Mouse (Mus musculus): ENCODE measurements around the gene Rreb1. TPM values are rescaled to one million over a fixed set of nuclear protein-coding genes. Genes with fewer than 3 reads are reported as not detected.

The Rreb1 gene
- polyA plus RNA-seq, 1 experiment from 2014 or later: 17.1 TPM

DNA sequence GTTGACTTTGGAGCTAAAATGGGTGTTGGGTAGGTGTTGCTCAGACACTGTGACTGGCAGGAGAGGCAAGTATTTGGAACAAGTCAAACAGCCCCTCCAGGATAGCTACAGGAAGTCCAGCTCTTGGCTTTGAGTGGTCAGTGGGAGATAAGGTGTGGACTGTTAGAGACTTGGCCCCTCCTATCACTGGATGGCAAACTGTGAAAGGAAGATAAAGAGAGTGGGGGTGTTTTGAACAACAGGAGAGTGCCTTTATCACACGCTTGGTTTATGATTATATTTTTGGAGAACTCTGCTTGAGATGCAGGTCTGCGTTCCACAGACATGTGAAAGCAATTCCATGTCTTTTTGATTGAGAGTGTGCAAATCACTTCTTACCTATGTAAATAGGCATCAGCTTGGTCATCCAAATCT lies 100.7 kb downstream of the Rreb1 start:
- H3K36me3 ChIP-seq: no peaks in the 10 kb centered on the region
- H3K9me3 ChIP-seq (replicated peaks): no peaks in the 10 kb centered on the region
- WGBS: 6% methylated on average over 2 of the region's 2 CpGs
- ATAC-seq (ENCODE audit: insufficient number of reproducible peaks, low FRiP score): peak; percentile 88
- H3K27ac ChIP-seq (ENCODE audit: poor library complexity, severe bottlenecking): peak overlapping the region; percentile 65
- no peak overlapping the region for H3K9ac ChIP-seq
- H3K4me2 ChIP-seq: peak overlapping the region; percentile 37
- no peak overlapping the region for H3K4me3 ChIP-seq
- no peaks in the 10 kb centered on the region for H3K27me3 ChIP-seq (replicated peaks)
- peaks cover 83% of the 10 kb centered on the region for H3K4me1 ChIP-seq (replicated peaks)

DNA sequence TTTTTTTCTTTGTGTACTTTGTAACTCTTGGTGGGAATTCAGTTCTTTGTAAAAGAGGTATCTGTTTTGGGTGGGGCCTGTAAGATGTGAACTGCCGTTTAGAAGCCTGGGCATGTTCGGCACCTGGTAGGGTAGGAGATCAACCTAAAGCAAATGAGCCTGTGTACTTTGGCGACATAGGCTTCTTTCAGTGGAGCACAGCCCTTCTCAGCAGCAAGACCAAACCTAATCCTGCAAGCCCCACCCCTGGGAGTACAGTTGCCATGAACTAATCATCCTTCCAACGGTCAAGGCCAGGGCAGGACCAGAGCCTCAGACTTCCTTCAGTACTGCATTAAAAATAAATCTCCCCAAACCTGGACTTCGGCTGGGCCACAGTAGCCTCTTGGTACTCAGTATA lies 101.4 kb downstream of the Rreb1 start:
- no peaks in the 10 kb centered on the region for H3K36me3 ChIP-seq
- H3K4me2 ChIP-seq: no peak overlapping the region
- no peak overlapping the region for H3K4me3 ChIP-seq
- H3K27me3 ChIP-seq (replicated peaks): no peaks in the 10 kb centered on the region
- no peak overlapping the region for H3K9ac ChIP-seq
- no peaks in the 10 kb centered on the region for H3K9me3 ChIP-seq (replicated peaks)
- H3K4me1 ChIP-seq (replicated peaks): peaks cover 83% of the 10 kb centered on the region
- 34% methylated on average over 5 of the region's 5 CpGs for WGBS
- ATAC-seq (ENCODE audit: insufficient number of reproducible peaks, low FRiP score): 0 out of 2 replicates have a peak, but pooled peaks have one; percentile 22
- peak overlapping the region; percentile 65 for H3K27ac ChIP-seq (ENCODE audit: poor library complexity, severe bottlenecking)

DNA sequence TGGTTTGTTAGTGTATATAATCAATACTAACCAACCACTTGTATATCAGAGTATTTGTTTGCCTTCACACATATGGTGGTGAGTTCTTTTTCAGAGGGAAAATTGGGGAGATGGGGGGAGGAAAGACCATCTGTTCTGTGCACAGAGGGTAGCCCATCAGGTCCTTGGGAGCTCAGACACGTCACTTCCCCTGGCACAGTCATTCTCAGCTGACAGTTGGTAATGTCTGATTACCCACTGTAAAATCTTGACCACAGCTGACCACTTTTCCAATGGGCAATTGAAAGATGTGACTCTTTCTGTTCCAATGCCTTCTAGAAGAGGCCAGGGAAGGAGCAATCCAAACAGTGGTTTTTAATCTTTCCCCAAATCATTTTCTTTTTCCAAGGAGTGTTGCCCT lies 101.8 kb downstream of the Rreb1 start:
- peak overlapping the region; percentile 67; the same call in 1 of the 2 replicates for H3K27ac ChIP-seq (ENCODE audit: poor library complexity, severe bottlenecking)
- peaks cover 81% of the 10 kb centered on the region for H3K4me1 ChIP-seq (replicated peaks)
- ATAC-seq (ENCODE audit: insufficient number of reproducible peaks, low FRiP score): no peak
- WGBS: 62% methylated on average over 1 of the region's 1 CpGs
- no peaks in the 10 kb centered on the region for H3K36me3 ChIP-seq
- H3K4me2 ChIP-seq: 0 out of 2 replicates have a peak overlapping the region, but pooled peaks have one; percentile 17
- no peaks in the 10 kb centered on the region for H3K27me3 ChIP-seq (replicated peaks)
- no peak overlapping the region for H3K4me3 ChIP-seq
- no peak overlapping the region for H3K9ac ChIP-seq
- H3K9me3 ChIP-seq (replicated peaks): no peaks in the 10 kb centered on the region

DNA sequence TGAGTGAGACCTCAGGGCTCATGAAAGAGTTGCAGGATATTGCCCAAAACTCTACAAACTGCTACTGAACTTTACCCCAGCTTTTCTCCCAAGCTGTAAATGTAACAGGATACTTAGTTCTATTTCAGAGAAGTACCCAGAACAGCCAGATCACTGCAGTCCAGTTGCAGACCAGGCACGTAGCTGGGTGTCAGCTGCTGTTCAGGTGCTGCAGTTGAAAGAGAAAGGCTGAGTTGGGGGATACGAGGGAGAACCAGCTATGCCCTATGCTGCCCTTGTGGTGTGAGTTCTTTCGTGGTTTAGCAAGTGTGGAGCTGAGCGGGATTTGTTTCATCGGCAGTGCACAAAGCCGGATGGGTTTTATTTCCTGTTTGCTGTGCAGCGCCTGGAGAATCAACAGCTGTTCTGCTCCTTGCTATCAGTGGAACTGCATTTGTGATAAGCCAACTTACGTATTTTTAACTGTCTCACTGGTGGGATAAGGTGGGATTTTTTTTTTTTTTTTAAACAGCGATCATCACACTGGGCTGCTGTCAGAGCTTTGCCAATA lies 102.5 kb downstream of the Rreb1 start:
- Histone ChIP-seq H3K4me3 (no peak overlapping the region), H3K27me3 (replicated peaks) (no peaks in the 10 kb centered on the region), H3K9me3 (replicated peaks) (no peaks in the 10 kb centered on the region), H3K27ac (ENCODE audit: poor library complexity, severe bottlenecking) (peak overlapping the region; percentile 67), H3K4me1 (replicated peaks) (peaks cover 84% of the 10 kb centered on the region), H3K4me2 (peak overlapping the region; percentile 17), H3K9ac (peak overlapping the region; percentile 40; the same call in 1 of the 2 replicates), H3K36me3 (no peaks in the 10 kb centered on the region)
- WGBS: 27% methylated on average over 9 of the region's 9 CpGs
- ATAC-seq (ENCODE audit: insufficient number of reproducible peaks, low FRiP score): 0 out of 2 replicates have a peak, but pooled peaks have one; percentile 5

DNA sequence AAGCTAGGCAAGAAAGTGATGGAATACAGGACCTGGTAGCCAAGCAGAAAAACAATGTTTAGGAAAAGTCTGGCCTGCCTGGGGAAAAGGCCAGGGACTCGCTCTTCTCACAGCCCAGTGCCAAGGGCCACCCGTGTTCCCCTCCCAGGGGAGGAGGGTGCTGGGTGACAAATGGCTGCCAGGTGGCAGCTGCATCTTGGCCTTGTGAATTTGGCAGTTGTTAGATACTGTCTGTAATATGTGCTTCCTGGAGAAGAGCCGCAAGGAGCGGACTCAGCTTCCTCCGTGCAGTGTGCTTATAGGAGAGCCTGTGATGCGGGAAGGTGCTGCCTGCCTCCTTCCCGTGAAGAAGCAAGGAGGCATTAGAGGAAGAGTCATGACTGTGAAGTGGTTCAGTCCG lies 104.3 kb downstream of the Rreb1 start:
- no peak overlapping the region for H3K4me3 ChIP-seq
- peaks cover 75% of the 10 kb centered on the region for H3K4me1 ChIP-seq (replicated peaks)
- no peak overlapping the region for H3K27ac ChIP-seq (ENCODE audit: poor library complexity, severe bottlenecking)
- no peak for ATAC-seq (ENCODE audit: insufficient number of reproducible peaks, low FRiP score)
- no peaks in the 10 kb centered on the region for H3K36me3 ChIP-seq
- H3K27me3 ChIP-seq (replicated peaks): no peaks in the 10 kb centered on the region
- 85% methylated on average over 8 of the region's 8 CpGs for WGBS
- H3K9ac ChIP-seq: no peak overlapping the region
- no peak overlapping the region for H3K4me2 ChIP-seq
- H3K9me3 ChIP-seq (replicated peaks): no peaks in the 10 kb centered on the region

DNA sequence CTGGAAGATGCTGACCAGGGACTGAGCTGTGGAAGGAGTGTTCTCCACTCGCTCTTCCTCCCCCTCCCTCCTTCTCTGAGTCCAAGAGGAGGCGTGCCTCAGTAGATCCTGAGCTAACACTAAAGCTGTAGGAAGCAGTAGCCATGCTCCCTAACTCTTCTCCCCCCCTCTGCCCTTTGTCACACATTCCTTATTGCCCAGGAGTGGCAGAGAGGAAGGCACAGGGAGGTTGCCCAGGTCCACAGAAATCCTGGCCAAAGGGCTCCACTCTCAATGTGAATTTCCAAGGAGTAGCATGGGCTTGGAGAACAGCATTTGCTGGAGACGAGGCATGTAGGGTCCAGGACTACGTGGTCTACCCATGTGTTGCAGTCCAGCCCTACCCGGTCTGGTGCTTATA lies 104.8 kb downstream of the Rreb1 start:
- Histone ChIP-seq H3K27ac (ENCODE audit: poor library complexity, severe bottlenecking) (no peak overlapping the region), H3K4me3 (no peak overlapping the region), H3K36me3 (no peaks in the 10 kb centered on the region), H3K4me2 (no peak overlapping the region), H3K9ac (no peak overlapping the region), H3K4me1 (replicated peaks) (peaks cover 71% of the 10 kb centered on the region), H3K27me3 (replicated peaks) (no peaks in the 10 kb centered on the region), H3K9me3 (replicated peaks) (no peaks in the 10 kb centered on the region)
- ATAC-seq (ENCODE audit: insufficient number of reproducible peaks, low FRiP score): no peak
- 80% methylated on average over 5 of the region's 5 CpGs for WGBS

DNA sequence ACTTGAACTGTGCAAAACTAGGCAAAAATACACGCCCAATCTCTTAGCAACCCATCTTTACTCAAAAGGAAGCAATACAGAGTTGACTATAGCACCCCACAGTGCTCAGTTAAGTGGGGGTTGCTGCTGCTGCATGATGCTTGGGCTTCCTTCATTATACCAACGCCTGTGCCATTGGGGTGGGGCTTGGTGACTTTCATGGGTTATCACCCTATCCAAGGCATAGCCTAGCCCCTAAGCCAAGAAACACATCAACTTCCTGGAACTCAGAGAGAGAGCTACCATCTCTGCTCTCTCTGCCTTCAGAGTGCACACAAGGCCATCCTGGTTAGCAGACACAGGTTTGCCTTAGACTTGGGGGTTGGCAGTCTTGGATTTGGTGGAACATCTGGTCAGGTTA lies 107.2 kb downstream of the Rreb1 start:
- peaks cover 49% of the 10 kb centered on the region for H3K4me1 ChIP-seq (replicated peaks)
- WGBS: 71% methylated on average over 2 of the region's 2 CpGs
- no peak; the same call in 1 of the 2 replicates for ATAC-seq (ENCODE audit: insufficient number of reproducible peaks, low FRiP score)

DNA sequence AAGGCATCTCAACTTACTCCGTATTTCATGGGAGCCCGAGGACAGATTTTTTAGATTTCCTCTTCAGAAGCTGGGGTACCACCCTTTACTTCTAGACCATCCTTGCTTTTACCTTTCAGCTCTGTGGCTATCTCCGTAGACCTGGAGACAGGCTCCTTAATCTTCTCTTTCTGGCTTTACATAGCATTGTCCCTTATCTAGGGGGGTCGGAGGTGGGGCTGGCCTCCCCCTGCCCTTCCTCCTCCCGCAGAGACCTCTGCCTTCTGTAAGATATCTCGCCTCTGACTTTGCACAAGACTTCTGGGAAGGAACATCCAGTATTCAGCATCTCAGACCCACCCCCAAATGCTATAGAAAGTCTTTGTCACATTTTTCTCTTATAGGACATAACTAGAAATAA lies 107.8 kb downstream of the Rreb1 start:
- Histone ChIP-seq H3K9me3 (replicated peaks) (no peaks in the 10 kb centered on the region), H3K36me3 (peaks cover 15% of the 10 kb centered on the region), H3K9ac (no peak overlapping the region), H3K4me2 (no peak overlapping the region), H3K4me3 (no peak overlapping the region), H3K4me1 (replicated peaks) (peaks cover 43% of the 10 kb centered on the region), H3K27ac (ENCODE audit: poor library complexity, severe bottlenecking) (no peak overlapping the region), H3K27me3 (replicated peaks) (no peaks in the 10 kb centered on the region)
- 46% methylated on average over 6 of the region's 6 CpGs for WGBS
- no peak for ATAC-seq (ENCODE audit: insufficient number of reproducible peaks, low FRiP score)

More for the DNA sequence above, 107.2 kb downstream of the Rreb1 start:
- no peak overlapping the region for H3K4me3 ChIP-seq
- H3K4me2 ChIP-seq: no peak overlapping the region
- no peak overlapping the region for H3K9ac ChIP-seq
- no peaks in the 10 kb centered on the region for H3K9me3 ChIP-seq (replicated peaks)
- no peak overlapping the region for H3K27ac ChIP-seq (ENCODE audit: poor library complexity, severe bottlenecking)
- H3K27me3 ChIP-seq (replicated peaks): no peaks in the 10 kb centered on the region
- peaks cover 12% of the 10 kb centered on the region for H3K36me3 ChIP-seq

DNA sequence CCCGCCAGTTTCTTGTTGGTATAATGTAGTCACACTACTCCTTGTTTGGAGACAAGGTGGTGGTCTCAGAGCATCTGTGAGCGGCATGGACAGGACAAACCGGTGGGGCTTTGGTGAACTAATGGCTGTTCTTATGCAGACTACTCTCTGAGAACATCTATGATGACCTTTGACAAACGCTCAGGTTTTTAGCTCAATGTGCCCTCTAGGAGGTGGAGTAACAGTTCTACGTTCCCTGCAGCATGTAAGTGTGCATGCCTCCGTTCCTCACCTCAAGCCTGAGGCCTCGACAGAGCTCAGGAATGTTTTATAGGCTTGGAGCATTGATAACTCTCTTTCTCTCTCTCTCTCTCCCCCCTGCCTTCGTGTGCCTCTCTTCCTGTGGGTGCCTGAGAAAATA lies 116.6 kb downstream of the Rreb1 start:
- no peak overlapping the region for H3K9ac ChIP-seq
- H3K27ac ChIP-seq (ENCODE audit: poor library complexity, severe bottlenecking): peak overlapping the region; percentile 70
- peaks cover 65% of the 10 kb centered on the region for H3K36me3 ChIP-seq
- H3K4me3 ChIP-seq: no peak overlapping the region
- WGBS: 52% methylated on average over 8 of the region's 8 CpGs
- H3K4me1 ChIP-seq (replicated peaks): peaks cover 25% of the 10 kb centered on the region
- no peaks in the 10 kb centered on the region for H3K9me3 ChIP-seq (replicated peaks)
- no peaks in the 10 kb centered on the region for H3K27me3 ChIP-seq (replicated peaks)
- ATAC-seq (ENCODE audit: insufficient number of reproducible peaks, low FRiP score): no peak
- no peak overlapping the region for H3K4me2 ChIP-seq

DNA sequence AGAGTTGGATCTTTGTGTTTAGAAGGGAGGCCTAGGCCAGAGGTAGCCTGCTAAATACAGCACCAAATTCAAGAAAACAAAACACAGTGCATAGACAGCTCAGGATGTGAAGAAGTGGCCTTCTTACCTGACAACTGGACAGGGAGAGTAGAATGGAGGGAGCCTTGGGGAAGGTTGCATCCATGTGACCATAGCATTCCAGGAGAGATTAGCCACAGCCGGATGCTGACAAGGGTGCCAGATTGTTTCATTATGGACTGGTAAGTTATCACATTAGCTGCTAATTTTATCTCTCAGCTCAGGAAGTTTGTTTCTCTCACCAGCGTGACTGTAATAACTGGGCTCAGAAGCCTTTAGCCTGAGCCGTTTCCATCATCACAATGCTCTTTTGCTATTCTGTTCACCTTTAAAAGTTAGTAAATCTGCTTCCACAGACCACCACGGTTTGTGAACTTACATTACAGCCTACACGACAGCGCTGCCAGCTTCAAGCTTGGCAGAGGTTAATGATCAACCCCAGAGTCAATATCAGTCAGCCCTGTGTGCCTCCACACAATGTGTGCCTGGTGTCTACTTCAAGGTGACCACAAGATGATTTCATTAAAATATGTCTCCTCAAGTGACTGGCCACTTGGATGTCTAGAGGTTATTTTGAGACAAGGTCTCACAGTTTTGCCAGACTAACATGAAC lies 117.5 kb downstream of the Rreb1 start:
- H3K4me2 ChIP-seq: peak overlapping the region; percentile 27; the same call in 1 of the 2 replicates
- no peaks in the 10 kb centered on the region for H3K27me3 ChIP-seq (replicated peaks)
- no peaks in the 10 kb centered on the region for H3K9me3 ChIP-seq (replicated peaks)
- H3K36me3 ChIP-seq: peaks cover 67% of the 10 kb centered on the region
- 40% methylated on average over 6 of the region's 6 CpGs for WGBS
- no peak overlapping the region for H3K9ac ChIP-seq
- peak overlapping the region; percentile 70 for H3K27ac ChIP-seq (ENCODE audit: poor library complexity, severe bottlenecking)
- no peak overlapping the region for H3K4me3 ChIP-seq
- peaks cover 25% of the 10 kb centered on the region for H3K4me1 ChIP-seq (replicated peaks)
- ATAC-seq (ENCODE audit: insufficient number of reproducible peaks, low FRiP score): peak; percentile 39; the same call in 1 of the 2 replicates

DNA sequence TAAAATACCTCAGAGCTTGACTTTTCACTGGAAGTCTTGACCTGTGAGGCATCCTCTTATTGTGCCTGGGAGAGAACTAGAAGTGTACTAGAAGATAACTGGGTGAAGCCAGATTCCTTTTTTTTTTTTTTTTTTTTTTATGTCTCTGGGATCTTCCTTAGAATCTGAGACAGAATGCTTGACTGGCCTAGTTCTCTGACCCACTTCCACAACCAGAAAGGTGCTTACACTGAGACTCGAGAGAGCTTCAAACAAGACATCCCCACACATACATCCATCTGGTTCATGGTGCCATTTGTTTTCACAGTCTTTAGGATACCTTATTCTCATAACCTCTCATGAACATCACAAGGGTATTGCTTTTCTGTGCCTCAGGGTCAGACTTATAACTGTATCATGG lies 118.2 kb downstream of the Rreb1 start:
- H3K9me3 ChIP-seq (replicated peaks): no peaks in the 10 kb centered on the region
- H3K4me1 ChIP-seq (replicated peaks): peaks cover 25% of the 10 kb centered on the region
- H3K27ac ChIP-seq (ENCODE audit: poor library complexity, severe bottlenecking): no peak overlapping the region
- H3K9ac ChIP-seq: no peak overlapping the region
- no peaks in the 10 kb centered on the region for H3K27me3 ChIP-seq (replicated peaks)
- no peak for ATAC-seq (ENCODE audit: insufficient number of reproducible peaks, low FRiP score)
- H3K4me3 ChIP-seq: no peak overlapping the region
- no peak overlapping the region for H3K4me2 ChIP-seq
- WGBS: 93% methylated on average over 1 of the region's 1 CpGs
- H3K36me3 ChIP-seq: peaks cover 73% of the 10 kb centered on the region
